Mouse (Mus musculus): ENCODE measurements around the gene Vdr. TPM values are rescaled to one million over a fixed set of nuclear protein-coding genes. Genes with fewer than 3 reads are reported as not detected.

Gene Vdr
- total RNA-seq, 2 experiments from 2014 or later, result 1.7 to 5.3 TPM

DNA sequence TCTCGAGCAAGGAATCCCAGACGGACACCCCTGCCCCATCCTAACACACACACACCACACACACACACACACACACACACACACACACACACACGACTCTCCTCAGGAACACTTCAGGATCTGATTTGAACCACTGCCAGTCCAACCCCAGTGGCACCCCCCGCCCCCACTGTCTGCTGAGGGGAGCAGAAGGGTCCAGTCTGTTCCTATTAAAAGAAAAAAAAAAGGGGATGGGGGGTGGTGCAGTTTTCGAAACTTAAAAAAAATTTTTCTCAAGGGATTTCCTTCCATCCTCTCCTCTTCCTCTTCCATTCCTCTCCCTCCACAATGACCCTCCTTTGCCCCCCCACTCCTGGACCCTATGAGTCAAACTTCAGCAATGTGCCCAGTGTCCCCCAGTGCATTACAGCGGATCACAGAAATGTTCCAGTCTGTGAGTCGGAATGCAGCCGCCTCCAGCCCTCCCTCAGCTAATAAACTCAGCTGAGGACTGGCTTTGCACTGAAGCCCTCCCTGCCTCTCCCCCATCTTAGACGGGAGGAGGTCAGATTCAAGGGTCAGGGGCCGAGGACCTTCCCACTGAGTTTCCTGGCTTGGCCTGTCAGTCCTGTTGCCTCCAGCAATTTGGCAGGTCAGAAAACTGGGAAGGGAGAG is 78.3 kb downstream of the Vdr start:
- ATAC-seq (replicated peaks; ENCODE audit: poor library complexity), result no peak

DNA sequence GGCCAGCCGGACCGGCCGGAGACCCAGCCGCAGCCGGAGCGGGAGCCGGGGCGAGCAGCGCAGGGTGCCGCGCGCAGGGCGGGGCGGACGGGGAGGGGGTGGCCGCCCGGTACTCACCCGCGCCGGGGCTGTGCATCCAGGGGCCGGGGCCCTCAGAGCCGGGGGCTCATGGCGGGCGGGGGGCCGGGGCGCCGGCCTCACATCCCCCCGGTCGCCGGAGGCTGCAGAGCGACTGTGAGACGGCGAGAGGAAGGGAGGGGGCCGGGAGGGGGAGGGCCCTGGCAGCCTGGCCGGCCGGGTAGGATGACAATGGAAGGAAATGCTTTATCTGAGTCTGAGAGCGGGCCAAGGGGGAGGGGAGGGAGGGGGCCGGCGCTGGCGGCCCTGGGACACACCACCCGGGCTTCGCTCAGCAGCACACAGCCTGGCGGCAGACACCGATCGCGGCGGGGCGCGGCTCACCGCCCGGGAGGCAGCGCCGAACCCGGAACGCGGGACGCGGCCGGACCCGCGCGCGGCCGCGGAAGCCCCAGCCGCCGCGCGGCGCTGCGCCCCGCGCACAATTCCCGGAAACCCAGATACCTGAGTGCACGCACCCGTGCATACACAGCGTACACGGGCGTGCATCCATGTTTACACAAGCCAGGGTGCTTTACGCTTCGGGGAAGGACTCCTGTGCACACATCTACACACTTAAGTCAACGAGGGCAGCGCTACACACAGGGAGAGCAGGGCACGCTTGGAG is 79.0 kb downstream of the Vdr start:
- ATAC-seq (replicated peaks; ENCODE audit: poor library complexity), result peak; percentile 67

DNA sequence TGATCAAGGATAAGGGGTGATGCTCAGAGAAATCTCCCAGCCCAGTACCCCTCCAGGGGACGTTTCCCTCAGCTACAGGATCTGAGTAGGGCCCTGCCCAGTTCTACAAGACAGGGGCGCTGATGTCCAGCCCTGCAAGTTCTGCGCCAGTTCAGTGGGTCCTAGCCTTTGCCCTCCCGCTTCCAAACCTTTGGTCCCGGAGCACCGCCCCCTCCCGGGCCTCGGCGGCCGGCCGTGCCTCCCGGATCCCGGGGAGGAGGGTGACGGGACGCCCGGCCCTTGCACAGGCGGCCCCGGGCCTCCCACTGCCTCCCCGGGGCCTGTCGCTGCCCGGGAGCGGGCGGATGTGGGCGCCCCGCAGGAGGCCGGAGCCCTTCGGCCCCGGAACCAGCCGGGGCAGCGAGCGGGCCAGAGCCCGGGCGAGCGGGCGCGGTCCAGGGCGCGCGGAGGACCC is 79.6 kb downstream of the Vdr start:
- ATAC-seq (replicated peaks; ENCODE audit: poor library complexity), result no peak

DNA sequence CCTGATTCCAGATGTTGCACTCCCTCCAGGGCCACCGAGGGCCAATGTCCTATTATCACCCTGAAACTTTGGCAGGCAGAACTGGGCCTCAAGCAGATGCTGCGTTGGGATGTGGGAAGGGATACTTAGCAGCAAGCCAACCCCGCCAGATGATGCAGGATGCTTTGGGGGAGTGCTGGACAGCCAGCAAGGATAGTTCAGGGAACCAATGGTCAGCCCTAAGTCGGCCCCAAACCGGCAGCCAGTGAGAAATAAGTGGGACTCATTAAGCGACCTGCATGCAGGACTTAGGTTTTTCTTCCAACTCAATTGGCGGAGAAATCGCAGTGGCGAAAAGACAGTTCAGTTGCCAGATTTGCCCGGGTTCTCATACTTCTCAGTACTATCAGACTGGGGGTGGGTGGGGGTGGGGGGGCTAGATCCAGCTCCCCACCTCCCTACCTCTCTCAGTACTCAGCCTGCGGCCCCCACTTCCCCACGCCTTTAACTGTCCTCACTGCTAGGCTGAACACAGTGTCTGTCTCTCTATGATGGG is 80.1 kb downstream of the Vdr start:
- ATAC-seq (replicated peaks; ENCODE audit: poor library complexity), result no peak

DNA sequence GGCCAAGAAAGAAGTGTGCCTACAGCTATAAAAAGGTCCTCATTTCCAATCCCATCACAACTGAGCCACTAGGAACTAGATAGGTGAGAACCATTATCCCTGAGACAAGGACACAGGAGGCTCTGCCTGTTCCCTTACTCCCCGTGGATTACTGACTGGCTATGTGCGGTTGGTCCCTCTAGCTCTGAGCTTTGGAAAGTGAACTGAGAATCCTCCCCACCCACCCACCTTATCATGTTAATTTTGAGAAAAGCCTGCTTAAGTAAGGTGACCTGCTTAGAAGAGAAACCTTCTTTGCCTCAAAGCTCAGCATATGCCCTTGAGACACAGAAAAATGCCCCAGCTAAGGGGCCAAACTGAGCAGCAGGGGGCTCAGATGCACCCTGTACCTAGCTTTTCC is 81.0 kb downstream of the Vdr start:
- ATAC-seq (replicated peaks; ENCODE audit: poor library complexity), result no peak

DNA sequence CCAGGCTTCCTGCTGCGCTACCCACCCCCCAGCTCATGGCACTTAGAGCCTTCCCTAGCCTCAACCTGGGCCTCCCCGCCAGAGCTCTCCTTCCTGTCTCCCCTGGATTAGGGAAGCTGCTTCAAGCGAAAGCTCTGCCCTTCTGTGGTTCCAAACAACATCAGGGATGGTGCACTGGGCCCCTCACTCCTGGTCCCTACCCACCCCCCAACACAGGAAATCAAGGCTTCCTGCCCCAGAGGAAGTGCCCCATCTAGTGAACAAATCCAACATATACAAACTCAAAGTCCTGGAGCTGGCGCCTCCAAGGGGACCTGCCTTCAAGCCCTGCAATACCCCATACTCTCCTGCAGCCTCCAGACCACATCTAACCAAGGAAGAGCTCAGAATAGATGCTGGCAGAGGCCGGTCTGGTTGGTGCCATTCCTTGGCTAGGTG is 81.5 kb downstream of the Vdr start:
- ATAC-seq (replicated peaks; ENCODE audit: poor library complexity), result 0 out of 2 replicates have a peak, but pooled peaks have one; percentile 5

DNA sequence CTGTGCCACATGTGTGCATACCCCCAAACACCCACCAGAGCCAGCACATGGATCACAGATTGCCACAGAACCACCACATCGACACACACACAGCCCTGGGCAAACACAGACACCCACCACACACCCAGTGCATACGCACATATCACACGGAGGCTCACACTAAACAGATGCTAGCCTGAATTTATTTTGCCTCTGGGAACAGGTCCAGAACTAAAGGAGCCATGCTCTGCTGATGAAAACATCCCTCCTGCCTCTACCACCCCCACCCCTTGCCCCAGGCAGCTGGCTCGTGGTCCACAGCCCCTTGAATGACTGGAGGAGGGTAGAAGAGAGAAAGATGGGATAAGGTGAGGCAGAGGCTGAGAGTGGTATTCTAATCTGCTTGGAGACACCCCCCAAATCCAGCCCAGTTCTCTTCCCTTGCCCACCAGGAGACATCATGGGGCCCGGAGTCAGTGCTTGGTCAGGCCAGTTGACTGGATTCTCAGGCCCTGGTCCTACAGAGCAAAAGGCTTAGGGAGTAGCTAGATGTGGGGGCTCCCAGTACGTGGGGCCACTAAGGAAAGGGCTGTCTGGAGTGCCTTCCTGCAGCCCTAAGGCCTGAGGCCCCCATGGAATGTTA is 82.1 kb downstream of the Vdr start:
- ATAC-seq (replicated peaks; ENCODE audit: poor library complexity), result no peak

DNA sequence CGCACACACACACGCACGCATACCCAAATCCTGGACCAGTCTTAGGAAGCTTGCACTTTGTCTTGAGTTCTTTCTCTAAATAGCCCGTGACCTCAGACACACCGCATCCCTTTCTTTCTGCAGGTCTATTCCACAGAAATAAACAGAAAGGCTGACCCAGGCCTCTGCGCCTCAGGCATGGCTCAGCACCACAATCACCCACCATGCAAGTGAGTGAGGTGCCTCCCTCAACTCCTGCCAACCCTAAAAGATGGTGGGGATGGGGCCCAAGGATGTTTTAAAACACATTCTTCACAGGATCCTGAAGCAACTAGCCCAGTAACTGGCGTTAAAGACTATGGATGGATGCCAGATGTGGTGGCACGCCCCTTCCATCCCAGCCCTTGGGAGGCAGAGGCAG is 83.0 kb downstream of the Vdr start:
- ATAC-seq (replicated peaks; ENCODE audit: poor library complexity), result no peak

DNA sequence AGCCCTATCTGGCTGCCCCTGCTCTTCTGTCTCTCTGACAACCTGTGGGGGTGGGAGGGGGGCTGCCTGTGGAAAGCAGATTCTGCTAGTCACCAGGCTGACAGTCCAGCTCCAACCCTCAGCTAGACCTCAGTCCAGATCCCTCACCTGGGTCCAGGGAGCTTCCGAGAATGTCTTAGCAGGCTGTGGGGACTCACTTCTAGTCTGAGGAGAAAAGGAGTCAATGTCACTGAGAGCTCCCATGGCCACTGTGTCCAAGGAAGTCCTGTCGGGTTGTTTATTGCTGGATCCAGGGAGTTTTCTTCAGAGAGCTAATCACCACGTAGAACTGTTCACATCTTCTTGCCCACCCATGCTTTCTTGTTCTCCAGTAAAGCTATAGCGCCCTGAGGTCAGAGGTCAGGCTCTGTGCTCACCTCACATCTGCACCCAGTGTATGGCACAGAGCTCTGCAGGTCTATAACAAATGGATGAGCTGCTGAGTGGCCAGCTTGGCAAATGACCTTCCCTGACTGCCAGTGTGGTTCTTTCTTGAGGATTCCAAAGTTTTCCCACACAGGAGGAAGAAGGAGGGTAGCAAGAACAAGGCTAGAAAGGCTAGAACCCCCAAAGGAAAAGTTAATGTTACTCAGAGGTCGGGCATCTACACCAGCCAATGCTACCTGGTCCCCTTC is 83.7 kb downstream of the Vdr start:
- ATAC-seq (replicated peaks; ENCODE audit: poor library complexity), result no peak

DNA sequence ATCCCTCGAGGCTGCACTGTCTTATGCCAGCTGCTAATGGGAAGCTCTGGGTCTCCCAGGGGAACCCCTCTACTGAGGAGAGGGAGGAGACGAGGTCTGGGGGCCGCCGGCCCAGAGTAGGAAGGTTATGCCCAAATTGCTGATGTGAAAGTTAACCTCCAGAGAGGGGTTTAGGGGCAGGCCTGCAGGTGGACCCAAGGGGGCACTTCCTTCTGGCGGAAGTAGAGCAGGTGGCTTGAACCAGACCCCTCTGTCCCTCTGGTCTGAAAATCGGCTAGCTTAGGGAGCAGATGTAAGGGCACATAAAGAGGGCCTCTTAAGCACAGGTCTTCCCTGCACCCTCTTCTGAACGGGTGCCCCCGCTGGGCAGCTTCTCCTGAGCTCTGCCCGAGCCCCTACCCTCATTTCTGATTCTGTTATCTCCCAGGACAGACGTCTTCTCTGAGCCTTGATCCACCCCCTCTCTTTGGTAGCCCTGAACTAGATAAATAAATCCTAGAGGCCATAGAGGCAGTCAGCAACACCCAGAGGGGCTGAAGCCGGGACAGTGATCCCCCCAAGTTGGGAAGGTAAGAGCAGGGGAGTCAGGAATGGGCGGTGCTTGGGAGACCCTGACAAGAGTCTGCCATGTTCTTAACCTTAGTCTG is 84.4 kb downstream of the Vdr start:
- ATAC-seq (replicated peaks; ENCODE audit: poor library complexity), result no peak

DNA sequence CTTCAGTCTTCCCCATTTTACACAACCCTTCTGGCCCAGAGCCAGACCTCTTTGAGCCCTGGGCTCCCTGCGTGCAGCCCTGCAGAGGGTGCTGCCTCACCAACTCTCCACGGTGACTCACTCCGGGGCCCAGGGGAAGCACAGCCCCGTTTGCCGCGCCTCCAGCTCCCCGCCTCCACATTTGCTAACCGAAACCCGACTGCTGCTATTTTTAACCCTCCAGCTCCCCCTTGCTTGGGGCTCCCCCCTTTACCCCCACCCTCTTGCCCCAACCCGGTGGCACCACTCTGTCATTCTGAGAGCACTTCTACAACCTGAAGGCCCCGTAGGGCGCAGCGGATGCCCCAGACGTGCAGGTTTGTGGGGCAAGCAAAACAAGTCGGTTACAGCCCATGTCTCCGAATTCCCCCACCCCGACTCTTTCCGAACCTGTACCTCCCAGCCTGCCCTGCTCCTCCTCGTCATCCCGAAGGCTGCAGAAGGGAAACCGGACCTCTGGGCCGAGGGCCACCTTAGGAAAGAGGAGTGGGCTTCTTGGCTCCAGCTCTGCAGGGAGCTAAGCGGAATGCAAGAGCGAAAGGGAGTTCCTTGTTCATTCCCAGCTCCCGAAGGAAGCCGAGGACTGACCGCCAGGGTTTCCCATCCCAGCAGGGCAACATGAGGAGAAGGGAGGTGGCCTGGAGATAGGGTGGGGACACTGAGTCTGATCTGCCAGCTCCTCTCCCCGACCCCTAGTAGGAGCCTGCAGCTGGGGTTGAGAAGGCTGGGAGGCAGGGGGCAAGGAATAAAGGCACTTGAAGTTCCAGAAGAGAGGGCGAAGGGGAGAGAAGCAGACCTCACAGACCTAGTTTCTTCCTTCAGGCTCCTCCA is 85.1 kb downstream of the Vdr start:
- peak; percentile 72 for ATAC-seq (replicated peaks; ENCODE audit: poor library complexity)

DNA sequence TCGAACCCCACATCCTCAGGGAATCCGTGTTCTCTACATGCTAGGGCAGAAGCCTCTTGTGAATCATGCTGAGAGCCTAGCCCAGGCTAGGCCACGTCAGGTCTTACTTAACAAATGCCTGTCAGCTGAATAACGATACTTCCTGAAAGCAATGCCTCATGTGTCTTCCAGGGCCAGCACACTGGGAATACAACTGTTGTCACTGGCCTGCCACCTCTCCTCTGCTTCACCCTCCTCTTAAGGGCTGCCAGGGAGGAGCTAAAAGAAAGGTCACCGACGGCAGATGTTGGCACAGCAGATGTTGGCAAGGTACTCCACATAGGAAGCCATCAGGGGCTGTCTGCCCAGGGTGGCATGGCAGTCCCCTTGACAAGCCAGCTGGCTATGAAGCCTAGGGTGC is 86.4 kb downstream of the Vdr start:
- no peak for ATAC-seq (replicated peaks; ENCODE audit: poor library complexity)

DNA sequence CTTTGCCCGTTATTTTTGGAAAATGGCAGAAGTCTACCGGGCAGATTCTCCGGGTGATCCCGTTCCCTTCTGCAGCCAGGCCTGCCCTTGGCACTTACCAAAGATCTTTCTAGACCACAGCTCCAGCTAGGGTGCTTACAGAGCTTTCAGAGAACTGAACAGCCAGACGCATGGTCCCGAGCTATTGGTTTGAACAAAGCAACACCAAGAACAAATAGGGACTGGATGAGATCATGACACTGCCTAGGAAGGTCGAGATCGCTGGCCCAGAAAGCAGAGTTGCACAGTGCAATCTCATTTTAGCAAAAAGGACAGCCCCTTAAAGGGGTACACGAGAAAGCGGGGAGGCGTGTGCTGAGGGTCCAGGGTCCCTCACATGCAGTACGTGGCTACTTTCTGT is 87.0 kb downstream of the Vdr start:
- ATAC-seq (replicated peaks; ENCODE audit: poor library complexity), result no peak

DNA sequence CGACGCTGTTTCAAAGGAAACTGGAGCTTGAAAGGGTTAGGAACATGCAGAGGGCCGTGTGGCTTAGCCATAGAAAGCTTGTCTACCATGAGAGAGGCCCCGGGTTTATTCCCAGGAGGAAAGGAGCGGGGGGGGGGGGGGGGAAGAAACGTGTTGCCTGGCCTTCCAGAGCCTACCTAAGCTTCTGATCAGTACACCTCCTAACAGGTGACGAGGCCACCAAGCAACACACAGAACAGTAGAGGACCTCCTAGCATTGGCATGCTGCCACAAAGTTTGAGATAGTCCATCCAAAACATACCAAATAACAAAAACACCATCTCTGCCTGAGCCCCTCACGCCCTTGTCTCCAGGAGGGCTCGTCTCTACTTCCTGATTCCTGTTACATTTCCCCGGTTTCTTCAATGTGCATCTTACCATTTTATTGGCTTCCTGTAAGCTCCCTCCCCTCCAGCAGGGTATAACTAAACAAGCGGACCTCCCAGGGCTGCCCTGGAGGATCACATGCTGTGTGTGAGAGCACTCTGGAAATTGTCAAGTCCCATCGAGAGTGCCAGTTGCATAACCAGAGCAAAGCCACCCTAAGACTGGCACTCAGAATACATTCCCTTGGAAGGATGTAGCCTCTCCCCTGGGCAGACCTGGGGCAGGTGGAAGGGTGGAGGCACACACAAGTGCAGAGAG is 87.7 kb downstream of the Vdr start:
- ATAC-seq (replicated peaks; ENCODE audit: poor library complexity), result peak; percentile 5; the same call in 1 of the 2 replicates

DNA sequence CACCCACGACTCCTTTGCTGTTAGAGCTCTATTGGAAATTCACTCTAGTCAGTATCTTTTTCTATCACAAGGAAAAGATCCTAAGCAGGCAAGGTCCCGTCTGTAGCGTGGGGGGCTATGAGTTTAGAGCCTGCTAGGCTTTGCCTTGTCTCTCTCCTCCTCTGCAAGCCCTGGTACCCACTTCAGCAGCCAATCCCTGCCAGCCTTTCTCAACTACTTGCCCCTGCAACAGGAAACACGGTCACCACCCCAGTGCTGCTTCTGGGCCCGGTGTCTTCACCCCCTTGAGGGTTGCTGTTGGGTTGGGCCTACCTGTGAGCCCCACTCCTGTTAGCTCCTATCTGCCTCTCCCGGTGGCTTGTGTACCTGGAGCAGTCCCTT is 88.5 kb downstream of the Vdr start:
- ATAC-seq (replicated peaks; ENCODE audit: poor library complexity), result peak; percentile 17

DNA sequence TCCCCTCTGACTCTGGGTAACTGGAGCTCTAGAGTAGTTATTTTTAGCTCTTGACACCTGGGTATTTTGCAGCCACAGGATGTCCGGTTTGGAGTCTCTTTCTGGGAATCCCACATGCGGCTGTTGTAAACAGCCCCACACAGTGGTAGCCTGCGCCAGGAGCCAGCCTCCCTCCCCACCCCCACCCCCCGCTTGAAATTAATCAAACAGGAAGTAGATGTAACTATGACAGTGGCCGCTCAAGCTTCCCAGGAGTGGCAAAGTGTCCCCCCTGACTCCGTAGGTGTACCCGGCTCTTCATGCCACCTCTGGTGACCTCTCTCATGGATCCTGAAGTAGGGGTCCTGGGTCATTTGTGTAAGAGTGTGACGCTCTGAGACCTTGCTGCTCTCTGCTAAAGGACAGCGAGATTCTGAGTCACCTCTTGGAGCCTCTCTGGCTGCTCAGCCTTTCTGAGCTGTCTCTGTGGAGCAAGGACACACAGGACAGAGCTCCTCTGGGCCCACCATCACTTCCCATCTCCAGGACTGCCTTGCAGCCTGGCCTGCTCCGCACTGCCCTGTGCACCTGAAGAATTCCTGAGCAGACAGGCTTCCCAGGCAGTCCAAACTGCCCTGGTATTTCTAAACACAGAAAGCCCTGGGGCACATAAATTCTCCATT is 89.0 kb downstream of the Vdr start:
- peak; percentile 11 for ATAC-seq (replicated peaks; ENCODE audit: poor library complexity)

DNA sequence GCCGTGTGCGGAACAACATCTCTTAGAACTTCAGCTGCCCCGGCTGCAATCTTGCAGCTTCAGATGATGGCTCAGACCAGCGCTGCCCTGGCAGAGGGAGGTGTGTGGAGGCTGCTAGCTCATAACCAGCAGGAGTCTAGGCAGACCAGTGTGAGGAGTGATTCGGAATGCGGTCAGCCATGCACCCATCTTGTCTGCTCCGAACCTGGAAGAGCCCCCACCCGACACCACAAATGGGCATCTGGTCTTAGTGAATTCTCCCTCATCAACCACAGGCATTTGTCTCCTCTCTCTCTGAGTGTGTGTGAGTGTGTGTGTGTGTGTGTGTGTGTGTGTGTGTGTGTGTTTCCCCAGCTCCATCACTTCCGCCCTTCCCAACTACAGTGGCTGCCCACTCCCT is 90.5 kb downstream of the Vdr start:
- ATAC-seq (replicated peaks; ENCODE audit: poor library complexity), result no peak

DNA sequence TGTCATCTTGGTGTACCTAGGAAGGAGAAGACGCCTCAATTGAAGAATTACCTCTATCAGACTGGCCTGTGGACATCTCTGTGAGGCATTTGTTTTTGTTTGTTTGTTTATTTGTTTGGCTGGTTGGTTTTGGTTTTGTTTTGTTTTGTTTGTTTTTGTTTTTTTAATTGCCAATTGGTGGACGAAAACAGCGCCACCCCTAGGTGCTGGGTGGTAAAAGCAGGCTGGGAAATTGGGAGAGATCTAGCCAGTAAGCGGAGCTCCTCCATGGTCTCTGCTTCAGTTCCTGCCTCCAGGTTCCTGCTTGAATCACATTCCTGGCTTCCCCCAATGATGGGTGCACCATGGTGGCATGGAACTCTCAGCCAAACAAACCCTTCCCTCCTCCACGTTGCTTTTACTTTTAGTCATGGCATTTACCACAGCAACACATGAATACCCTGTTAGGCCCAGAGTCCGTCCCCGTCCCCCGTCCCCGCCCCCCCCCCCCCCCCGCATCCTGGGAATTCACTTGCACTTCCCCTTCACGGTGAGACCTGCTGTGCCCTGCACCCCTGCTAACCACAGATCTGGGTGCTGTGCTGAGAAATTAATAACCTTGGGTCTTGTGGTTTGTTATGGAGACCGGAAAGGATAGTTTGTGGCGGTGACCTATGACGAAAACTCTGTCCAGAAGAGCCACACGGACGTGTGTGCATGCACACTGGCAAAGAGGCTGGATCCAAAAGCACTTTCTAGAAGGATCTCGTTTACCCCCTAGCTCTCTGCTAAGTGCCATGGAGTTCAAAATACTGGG is 94.0 kb downstream of the Vdr start:
- ATAC-seq (replicated peaks; ENCODE audit: poor library complexity), result peak; percentile 45

All from megakaryocyte progenitor cell, adult 5-6 weeks (primary cell).